Mouse (Mus musculus): ENCODE results near the gene Vmn2r115. TPM values are rescaled to one million over a fixed set of nuclear protein-coding genes. Genes with fewer than 3 reads are reported as not detected.
"Not testable (repeated sequence)": the region's sequence is repeated elsewhere in the genome, so short reads cannot be mapped to it uniquely, and the experiment has no call there.

Gene Vmn2r115
- not detected for total RNA-seq (2021)
- long read RNA-seq, experiment 1 = 0 reads
- long read RNA-seq, experiment 2 = 0 reads

GRCm38 (mm10) chr17:23343441-23343840 lies at the start of gene Vmn2r115:
TSS of gene Vmn2r115 (plus strand) at chr17:23343741.
- DNase-seq; intact Hi-C loops (cut with DNase I): not testable (repeated sequence)

GRCm38 (mm10) chr17:23312437-23312836 lies 31.1 kb upstream of the Vmn2r115 start, which contains the start of gene Vmn2r114:
TSS of gene Vmn2r114 (minus strand) at chr17:23312537.
- DNase-seq; intact Hi-C loops (cut with DNase I): not testable (repeated sequence)

- DNase-seq = no peak
- intact Hi-C loops (cut with DNase I) = no loop called here
Observed at GRCm38 (mm10) chr17:23330657-23331056, 12.9 kb upstream of the Vmn2r115 start.

GRCm38 (mm10) chr17:23351644-23352043 lies 8.1 kb downstream of the Vmn2r115 start:
- DNase-seq = no peak
- intact Hi-C loops (cut with DNase I) = no loop called here

DNA sequence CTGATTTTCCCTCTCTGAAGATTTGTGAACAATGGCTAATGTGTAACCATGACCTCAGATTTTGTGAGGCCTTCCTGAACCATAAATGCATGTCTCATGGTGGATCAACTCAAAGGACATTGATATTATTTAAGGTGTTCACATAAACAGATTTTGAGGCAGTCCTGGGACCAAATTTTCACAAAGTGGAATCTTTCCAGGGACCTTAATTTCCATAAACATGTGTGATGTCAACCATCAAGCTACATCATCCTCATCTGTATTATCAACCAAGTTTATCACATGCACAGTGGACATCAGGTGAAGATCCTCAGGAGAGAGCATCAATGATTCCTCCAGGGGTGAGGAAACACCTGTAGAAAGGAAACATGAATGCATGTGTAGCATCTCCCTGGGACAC lies 40.8 kb downstream of the Vmn2r115 start, which contains the start of gene Vmn2r116:
TSS of gene Vmn2r116 (plus strand) at position 301 of the 400 bp plus-strand sequence.
- intact Hi-C loops (cut with DNase I); DNase-seq: not testable (repeated sequence)

Other genes starting within 250 kb of the Vmn2r115 start
- gene Zfp40, start 150.5 kb upstream of the Vmn2r115 start, total RNA-seq (2021) = 1 to 10 TPM; 2.0 TPM
- gene Vmn2r114, start 31.2 kb upstream of the Vmn2r115 start, total RNA-seq (2021) = not detected
- not detected for gene Vmn2r116, start 40.9 kb downstream of the Vmn2r115 start, total RNA-seq (2021)
- gene Vmn2r117, start 136.0 kb downstream of the Vmn2r115 start, total RNA-seq (2021) = not detected
- 1 to 10 TPM; 1.8 TPM for gene Zfp213, start 220.5 kb downstream of the Vmn2r115 start, total RNA-seq (2021)

Measured in gastrocnemius, postnatal 36 days (tissue).